9 mouse cellular contexts compared by ENCODE assay signal in the genomic region with DNA sequence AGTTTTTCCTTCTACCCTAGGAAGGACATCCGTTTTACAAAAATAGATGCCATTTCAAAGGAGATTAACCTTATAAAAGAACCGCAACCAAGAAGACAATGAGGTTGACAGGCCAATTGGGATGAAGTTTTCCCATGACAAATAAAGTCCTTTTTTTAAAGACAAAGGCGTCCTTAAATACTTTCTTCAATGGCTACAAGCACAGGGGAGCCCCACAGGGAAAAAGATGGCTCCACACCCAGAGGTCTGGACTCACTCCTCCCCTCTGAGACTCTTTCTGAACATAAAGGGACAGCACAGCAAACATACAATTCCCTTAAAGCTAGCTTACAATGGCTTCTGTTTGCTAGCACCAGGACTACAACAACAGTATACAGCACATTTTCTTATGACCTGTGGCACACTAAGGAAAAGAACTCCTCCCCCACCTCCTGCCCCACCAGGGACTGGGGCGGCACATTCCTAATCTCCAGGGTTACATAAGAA.
DNase-seq lines count a peak whose midpoint lies in the region; ATAC-seq lines count a peak whose summit lies in the region.
"Had no signal": no experiment of that assay in that cellular context is flagged by ENCODE, and none has a peak within 500 bp of the region (broad histone marks: within the 10 kb centered on the region; RNA-seq: fewer than 3 reads in every experiment).

No protein-coding gene starts in this region.

- H3K9ac ChIP-seq in midbrain, embryonic 13.5 days (replicated peaks), result no peak overlapping the region
- no peak overlapping the region for H3K9ac ChIP-seq in midbrain, embryonic 14.5 days (replicated peaks; ENCODE audit: low read length)
- H3K9ac ChIP-seq in hindbrain, embryonic 13.5 days, result no peak overlapping the region

- no peaks in the 10 kb centered on the region for H3K9me3 ChIP-seq in midbrain, embryonic 13.5 days
- H3K9me3 ChIP-seq in midbrain, embryonic 14.5 days (ENCODE audit: control insufficient read depth, low read length), result no peaks in the 10 kb centered on the region
- no peaks in the 10 kb centered on the region for H3K9me3 ChIP-seq in hindbrain, embryonic 13.5 days

- no peaks in the 10 kb centered on the region for H3K27me3 ChIP-seq in midbrain, embryonic 13.5 days
- H3K27me3 ChIP-seq in midbrain, embryonic 14.5 days (ENCODE audit: control insufficient read depth, insufficient read depth, low read length), result no peaks in the 10 kb centered on the region
- no peaks in the 10 kb centered on the region for H3K27me3 ChIP-seq in hindbrain, embryonic 13.5 days

- peak; percentile 53 to 79 for DNase-seq in heart, adult 9 months (ENCODE audit: low spot score in 2 of 2)
- DNase-seq in heart, postnatal 36 days, result no peak
- DNase-seq in midbrain, embryonic 14.5 days, result no peak
- DNase-seq in urinary bladder, postnatal 4 days (ENCODE audit: low spot score in 2 of 2), result no peak
- DNase-seq: thymus, adult 18-20 months had no signal

- ATAC-seq in midbrain, embryonic 13.5 days, result 0 out of 2 replicates have a peak, but pooled peaks have one; percentile 47
- ATAC-seq in midbrain, embryonic 14.5 days (ENCODE audit: low FRiP score, low TSS enrichment), result no peak
- no peak for ATAC-seq in hindbrain, embryonic 13.5 days (ENCODE audit: low FRiP score)
- ATAC-seq in megakaryocyte-erythroid progenitor cell, adult 5-6 weeks (replicated peaks; ENCODE audit: low FRiP score, low TSS enrichment, poor library complexity, severe bottlenecking), result no peak

- H3K27ac ChIP-seq in midbrain, embryonic 13.5 days, result no peak overlapping the region
- H3K27ac ChIP-seq in midbrain, embryonic 14.5 days (replicated peaks; ENCODE audit: low read depth, low read length), result no peak overlapping the region
- peak overlapping the region; percentile 50; the same call in 1 of the 2 replicates for H3K27ac ChIP-seq in hindbrain, embryonic 13.5 days
- H3K27ac ChIP-seq: macrophage had no signal

- WGBS in midbrain, embryonic 13.5 days, result 6% methylated on average over 4 of the region's 4 CpGs
- WGBS in midbrain, embryonic 14.5 days, result 3% methylated on average over 4 of the region's 4 CpGs
- 11% methylated on average over 4 of the region's 4 CpGs for WGBS in hindbrain, embryonic 13.5 days

- peaks cover 34% of the 10 kb centered on the region for H3K4me1 ChIP-seq in midbrain, embryonic 13.5 days (replicated peaks)
- H3K4me1 ChIP-seq in midbrain, embryonic 14.5 days (ENCODE audit: control insufficient read depth, insufficient read depth, low read length), result peaks cover 11% of the 10 kb centered on the region
- peaks cover 44% of the 10 kb centered on the region for H3K4me1 ChIP-seq in hindbrain, embryonic 13.5 days (replicated peaks)

- no peak overlapping the region for H3K4me2 ChIP-seq in midbrain, embryonic 13.5 days (replicated peaks)
- H3K4me2 ChIP-seq in midbrain, embryonic 14.5 days (ENCODE audit: low read length), result no peak overlapping the region
- H3K4me2 ChIP-seq in hindbrain, embryonic 13.5 days, result no peak overlapping the region

- H3K4me3 ChIP-seq in midbrain, embryonic 13.5 days (replicated peaks), result no peak overlapping the region
- no peak overlapping the region for H3K4me3 ChIP-seq in midbrain, embryonic 14.5 days (replicated peaks; ENCODE audit: low read depth, low read length)
- H3K4me3 ChIP-seq in hindbrain, embryonic 13.5 days, result no peak overlapping the region

- intact Hi-C loops in heart, postnatal 36 days (cut with DNase I), result loop anchor here (1.0 kb wide), 1 partner anchor 13 kb away; no protein-coding TSS in a partner anchor

- no peaks in the 10 kb centered on the region for H3K36me3 ChIP-seq in midbrain, embryonic 13.5 days
- H3K36me3 ChIP-seq in midbrain, embryonic 14.5 days (ENCODE audit: control insufficient read depth, insufficient read depth, low read length), result no peaks in the 10 kb centered on the region
- no peaks in the 10 kb centered on the region for H3K36me3 ChIP-seq in hindbrain, embryonic 13.5 days

Comparison
In these comparisons a context has a peak if more than half of its experiments do, and no peak if none do; other contexts are left out.
1. DNase-seq: peak in heart, adult 9 months (2 of 2); none in heart, postnatal 36 days (0 of 2), midbrain, embryonic 14.5 days (single experiment) and urinary bladder, postnatal 4 days (0 of 2).